Mouse (Mus musculus) midbrain, embryonic 12.5 days (tissue): ENCODE data around the gene Nedd4. TPM values are rescaled to one million over a fixed set of nuclear protein-coding genes. Genes with fewer than 3 reads are reported as not detected.

Experiments used
- ATAC-seq: fragments of 200-750 bp; cut with Nextera tagmentation; 2 replicates; pipeline ENCODE4 v1.8.0; 2017; ENCODE audit warnings: low read depth, moderate TSS enrichment, moderate library complexity; ENCODE audit not compliant: low FRiP score
- H3K27ac ChIP-seq: fragments of 300-500 bp; sonication (generic); replicated peaks from 2 replicates; pipeline ENCODE4 v1.5.1; 2016; ENCODE audit warnings: mild to moderate bottlenecking
- H3K27me3 ChIP-seq: fragments of 300-500 bp; sonication (generic); 2 replicates; pipeline ENCODE4 v1.6.1; 2016; ENCODE audit warnings: mild to moderate bottlenecking
- H3K36me3 ChIP-seq: fragments of 300-500 bp; sonication (generic); 2 replicates; pipeline ENCODE4 v1.6.1; 2016
- H3K4me1 ChIP-seq: fragments of 300-500 bp; sonication (generic); 2 replicates; pipeline ENCODE4 v1.6.1; 2016
- H3K4me2 ChIP-seq: fragments of 300-500 bp; sonication (generic); replicated peaks from 2 replicates; pipeline ENCODE4 v1.6.1; 2016; ENCODE audit warnings: mild to moderate bottlenecking, moderate library complexity
- H3K4me3 ChIP-seq: fragments of 300-500 bp; sonication (generic); 2 replicates; pipeline ENCODE4 v1.5.1; 2016; ENCODE audit warnings: mild to moderate bottlenecking
- H3K9ac ChIP-seq: fragments of 300-500 bp; sonication (generic); replicated peaks from 2 replicates; pipeline ENCODE4 v1.6.1; 2016; ENCODE audit warnings: mild to moderate bottlenecking, moderate library complexity
- H3K9me3 ChIP-seq: fragments of 300-500 bp; sonication (generic); 2 replicates; pipeline ENCODE4 v1.6.1; 2016; ENCODE audit warnings: mild to moderate bottlenecking
- WGBS: fragments of 180-500 bp; shearing (Covaris S2); methylation state at CpG from one replicate; pipeline ENCODE4 v1.1.7; 2016; 5-methylcytosine and 5-hydroxymethylcytosine counted together
- polyA plus RNA-seq: library from polyadenylated mRNA; unstranded; fragments of >200 nt; fragmentation: Nextera tagmentation; extraction: Ambion mirVana; gene quantifications from 2 replicates; pipeline ENCODE4 v1.2.1, GENCODE M21; 2016

The Nedd4 gene
- polyA plus RNA-seq, 1 experiment from 2014 or later = 737 TPM

DNA sequence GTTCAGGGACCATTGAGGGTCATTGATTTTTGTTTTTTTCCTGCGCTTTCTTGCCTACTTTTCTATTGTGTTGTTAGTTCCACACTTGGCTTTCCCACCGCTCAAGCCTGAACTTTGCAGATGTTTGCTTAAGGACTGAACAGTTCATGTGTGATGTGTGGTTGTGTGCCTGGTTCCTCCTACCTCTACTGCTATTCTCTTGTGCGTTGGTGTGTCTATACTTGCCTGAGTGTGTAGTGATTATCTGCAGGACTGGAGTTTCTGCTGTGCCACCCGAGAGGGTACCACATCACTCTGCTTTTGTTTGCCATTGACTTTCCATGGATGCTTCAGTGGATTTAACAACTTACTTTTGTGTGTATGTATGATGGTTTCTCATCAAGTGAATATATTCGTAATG is 46.5 kb downstream of the Nedd4 start:
- peaks cover 85% of the 10 kb centered on the region for H3K36me3 ChIP-seq

DNA sequence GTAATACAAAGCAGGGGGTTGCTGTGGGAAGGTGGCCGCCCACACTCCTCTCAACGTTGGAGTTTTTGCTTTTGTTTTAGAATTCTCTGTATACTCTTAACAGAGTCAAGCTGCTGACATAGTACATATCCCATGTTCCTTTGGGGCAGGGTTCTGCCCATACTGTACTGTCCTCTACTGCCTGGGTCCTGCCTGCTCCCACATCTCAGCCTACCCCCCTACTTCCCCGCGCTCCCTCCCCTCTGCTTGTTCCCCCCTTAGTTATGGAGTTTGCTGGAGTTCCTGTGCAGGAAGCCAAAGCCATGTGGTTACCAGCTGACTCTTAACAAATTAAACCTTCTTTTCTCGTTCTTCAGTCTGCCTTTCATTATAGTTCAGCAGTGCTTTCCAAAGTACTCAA is 47.9 kb downstream of the Nedd4 start:
- H3K4me1 ChIP-seq = no peaks in the 10 kb centered on the region
- no peaks in the 10 kb centered on the region for H3K27me3 ChIP-seq
- no peaks in the 10 kb centered on the region for H3K9me3 ChIP-seq
- no peak overlapping the region for H3K4me3 ChIP-seq
- peaks cover 83% of the 10 kb centered on the region for H3K36me3 ChIP-seq
- no peak overlapping the region for H3K9ac ChIP-seq
- ATAC-seq = no peak
- 81% methylated on average over 5 of the region's 5 CpGs for WGBS
- H3K27ac ChIP-seq = no peak overlapping the region
- no peak overlapping the region for H3K4me2 ChIP-seq

More for the DNA sequence above, 46.5 kb downstream of the Nedd4 start:
- no peaks in the 10 kb centered on the region for H3K4me1 ChIP-seq
- no peaks in the 10 kb centered on the region for H3K27me3 ChIP-seq
- H3K4me2 ChIP-seq = no peak overlapping the region
- no peak for ATAC-seq
- H3K9ac ChIP-seq = no peak overlapping the region
- 84% methylated on average over 5 of the region's 5 CpGs for WGBS
- no peaks in the 10 kb centered on the region for H3K9me3 ChIP-seq
- H3K27ac ChIP-seq = no peak overlapping the region
- H3K4me3 ChIP-seq = no peak overlapping the region

DNA sequence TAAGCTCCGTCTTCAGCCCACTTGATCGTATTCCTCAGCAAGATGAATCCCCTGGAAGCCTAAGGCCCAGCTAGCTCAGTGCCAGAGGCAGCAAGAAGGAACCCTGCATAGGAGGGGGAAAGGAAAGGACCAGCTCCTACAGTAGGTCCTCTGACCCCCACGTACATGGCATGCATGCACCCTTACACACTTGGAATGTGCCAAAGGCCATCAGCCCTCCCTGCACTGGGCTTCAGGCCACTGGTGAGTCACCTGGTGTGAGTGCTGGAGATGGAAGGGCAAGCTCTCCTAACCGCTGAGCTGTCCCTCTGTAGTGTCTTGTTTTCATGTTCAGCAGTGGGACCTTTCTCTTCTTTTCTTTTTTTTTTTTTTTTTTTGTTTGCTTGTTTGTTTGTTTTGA is 52.8 kb downstream of the Nedd4 start:
- Histone ChIP-seq H3K27ac (no peak overlapping the region), H3K36me3 (peaks cover 88% of the 10 kb centered on the region), H3K4me2 (no peak overlapping the region), H3K9ac (no peak overlapping the region), H3K27me3 (no peaks in the 10 kb centered on the region), H3K4me3 (no peak overlapping the region), H3K4me1 (no peaks in the 10 kb centered on the region), H3K9me3 (no peaks in the 10 kb centered on the region)
- ATAC-seq = no peak
- WGBS = 92% methylated on average over 4 of the region's 4 CpGs

DNA sequence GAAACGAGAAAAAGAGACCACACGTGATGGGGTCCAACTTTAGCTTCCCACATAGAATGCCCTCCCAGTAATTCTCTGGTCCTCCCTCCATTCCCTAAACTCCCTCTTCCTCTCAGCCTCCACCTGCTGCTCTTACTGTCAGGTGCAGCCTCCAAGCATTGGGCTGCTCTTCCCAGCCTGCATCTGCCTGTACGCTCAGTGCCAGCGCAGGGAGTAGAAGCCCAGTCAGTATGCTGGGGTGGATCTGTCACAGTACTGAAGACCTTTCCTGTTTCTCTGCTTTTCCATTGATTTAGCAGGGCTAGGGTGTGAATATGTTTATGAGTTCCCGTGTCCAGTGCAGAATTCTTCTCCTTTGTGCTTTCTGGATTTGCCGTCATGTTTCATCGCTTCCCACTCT is 54.1 kb downstream of the Nedd4 start:
- Histone ChIP-seq H3K27me3 (no peaks in the 10 kb centered on the region), H3K4me2 (no peak overlapping the region), H3K9me3 (no peaks in the 10 kb centered on the region), H3K36me3 (peaks cover 90% of the 10 kb centered on the region), H3K4me3 (no peak overlapping the region), H3K27ac (no peak overlapping the region), H3K4me1 (no peaks in the 10 kb centered on the region), H3K9ac (no peak overlapping the region)
- no peak for ATAC-seq
- 90% methylated on average over 7 of the region's 7 CpGs for WGBS

DNA sequence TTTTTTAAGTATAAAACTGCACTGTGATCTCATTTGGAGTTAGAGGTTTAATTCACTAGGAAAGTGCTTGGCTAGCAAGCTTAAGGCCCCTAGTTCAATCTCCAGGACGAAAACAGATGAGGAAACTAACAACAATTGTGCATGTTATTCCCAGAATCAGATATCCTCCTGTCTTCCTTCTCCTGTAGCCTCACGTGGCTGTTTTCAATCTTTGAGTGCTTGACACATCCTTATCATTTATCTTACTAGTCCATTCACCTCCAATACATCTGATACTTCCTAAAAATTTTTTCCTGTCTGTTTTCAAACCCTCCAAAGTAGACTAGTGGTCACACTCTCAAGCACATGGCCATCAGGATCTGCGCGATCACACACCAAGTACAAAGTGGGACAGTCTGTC is 57.0 kb downstream of the Nedd4 start:
- Histone ChIP-seq H3K4me3 (no peak overlapping the region), H3K4me1 (no peaks in the 10 kb centered on the region), H3K9me3 (no peaks in the 10 kb centered on the region), H3K27ac (no peak overlapping the region), H3K4me2 (no peak overlapping the region), H3K9ac (no peak overlapping the region), H3K27me3 (no peaks in the 10 kb centered on the region), H3K36me3 (peaks cover 93% of the 10 kb centered on the region)
- no peak for ATAC-seq
- WGBS = 92% methylated on average over 4 of the region's 4 CpGs

DNA sequence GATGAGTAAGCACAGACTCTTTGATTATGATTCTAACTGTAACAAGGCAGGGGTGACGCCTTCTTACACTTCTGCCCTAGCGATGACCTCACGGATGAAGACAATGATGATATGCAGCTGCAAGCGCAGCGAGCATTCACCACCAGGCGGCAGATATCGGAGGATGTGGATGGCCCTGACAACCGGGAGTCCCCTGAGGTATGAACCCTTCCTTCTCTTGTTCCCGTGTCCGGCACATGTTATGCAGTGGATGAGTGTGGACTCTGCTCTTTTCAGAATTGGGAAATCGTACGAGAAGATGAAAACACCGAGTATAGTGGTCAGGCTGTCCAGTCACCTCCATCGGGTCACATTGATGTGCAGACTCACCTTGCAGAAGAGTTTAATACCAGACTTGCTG is 59.1 kb downstream of the Nedd4 start:
- Histone ChIP-seq H3K4me3 (no peak overlapping the region), H3K36me3 (peaks cover 96% of the 10 kb centered on the region), H3K9ac (no peak overlapping the region), H3K4me2 (no peak overlapping the region), H3K4me1 (no peaks in the 10 kb centered on the region), H3K27me3 (no peaks in the 10 kb centered on the region), H3K27ac (no peak overlapping the region), H3K9me3 (no peaks in the 10 kb centered on the region)
- ATAC-seq = no peak
- WGBS = 94% methylated on average over 14 of the region's 14 CpGs

DNA sequence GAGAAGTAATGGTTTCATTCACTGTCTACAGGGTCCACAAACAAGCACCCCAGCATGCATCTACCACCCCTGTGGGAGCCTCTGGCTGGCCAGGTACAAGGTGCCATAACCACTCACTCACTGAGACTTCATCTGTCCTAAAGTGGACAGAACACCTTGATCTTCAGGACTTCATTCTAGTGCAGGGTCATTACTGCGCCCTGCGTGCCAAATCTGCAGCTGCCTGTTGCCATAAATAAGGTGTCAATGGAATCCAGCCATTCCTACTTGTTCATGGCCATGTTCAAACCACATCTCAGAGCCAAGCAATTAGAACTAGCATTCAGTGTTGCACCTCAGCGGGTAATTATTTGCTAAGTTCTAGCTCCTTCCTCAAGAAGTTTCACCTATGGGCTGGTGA is 60.5 kb downstream of the Nedd4 start:
- Histone ChIP-seq H3K4me1 (no peaks in the 10 kb centered on the region), H3K27me3 (no peaks in the 10 kb centered on the region), H3K27ac (no peak overlapping the region), H3K4me3 (no peak overlapping the region), H3K4me2 (no peak overlapping the region), H3K9me3 (no peaks in the 10 kb centered on the region), H3K36me3 (peaks cover 97% of the 10 kb centered on the region), H3K9ac (no peak overlapping the region)
- ATAC-seq = no peak
- 97% methylated on average over 3 of the region's 3 CpGs for WGBS

DNA sequence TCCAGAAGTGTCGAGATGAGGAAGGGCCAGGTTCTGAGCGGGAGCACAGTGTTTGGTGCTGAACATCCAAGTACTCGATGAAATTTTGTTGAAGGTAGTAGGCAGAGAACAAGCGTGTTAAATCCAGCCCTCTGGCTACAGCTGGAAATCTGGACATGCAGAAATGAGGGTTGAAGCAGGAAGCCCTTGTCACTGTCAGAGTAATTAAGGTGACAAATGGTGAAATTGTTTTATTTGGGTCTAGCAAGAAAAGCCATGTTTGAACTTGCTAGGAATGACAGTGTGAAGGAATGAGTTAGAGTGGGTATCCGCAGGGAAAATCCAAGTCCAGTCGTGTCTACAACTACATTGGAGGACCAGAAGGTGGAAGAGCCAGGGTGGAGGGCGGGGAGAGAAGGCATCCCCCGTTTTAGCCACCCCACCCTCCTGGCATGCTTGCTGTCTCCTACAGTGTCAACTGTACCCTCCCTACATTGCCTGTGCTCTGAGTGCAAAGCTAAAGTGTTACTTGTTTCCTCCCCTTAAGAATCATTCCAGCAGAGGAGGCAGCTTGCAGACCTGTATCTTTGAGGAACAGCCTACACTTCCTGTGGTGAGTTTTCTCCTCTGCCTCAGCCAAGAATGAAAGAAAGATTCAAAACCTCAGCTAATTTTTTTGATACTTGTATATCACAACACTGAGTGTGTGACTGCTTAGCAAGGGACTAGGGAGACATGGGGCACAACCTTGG is 62.5 kb downstream of the Nedd4 start:
- 89% methylated on average over 8 of the region's 8 CpGs for WGBS
- Histone ChIP-seq H3K27me3 (no peaks in the 10 kb centered on the region), H3K4me2 (no peak overlapping the region), H3K4me1 (no peaks in the 10 kb centered on the region), H3K4me3 (no peak overlapping the region), H3K9me3 (no peaks in the 10 kb centered on the region), H3K27ac (no peak overlapping the region), H3K9ac (no peak overlapping the region), H3K36me3 (peaks cover 93% of the 10 kb centered on the region)
- ATAC-seq = no peak

DNA sequence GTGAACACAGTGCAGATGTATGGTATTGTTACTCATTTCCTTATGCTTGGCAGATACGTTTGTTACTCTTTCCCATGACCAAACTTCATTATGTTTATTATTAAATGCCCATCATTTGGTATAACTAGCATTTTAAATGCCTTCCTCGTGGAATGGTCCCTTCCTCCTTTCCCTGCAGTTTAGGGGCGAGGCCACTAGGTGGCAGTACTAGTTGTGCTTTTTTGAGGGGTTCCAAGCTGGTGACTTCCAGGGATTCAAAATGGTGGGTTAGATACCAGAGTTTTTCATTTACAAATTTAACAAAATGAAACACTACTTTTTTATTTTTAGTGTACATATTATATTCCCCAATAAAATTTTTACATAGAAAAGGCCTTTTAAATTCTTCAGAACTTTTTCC is 71.8 kb downstream of the Nedd4 start:
- Histone ChIP-seq H3K4me2 (no peak overlapping the region), H3K4me1 (no peaks in the 10 kb centered on the region), H3K9ac (no peak overlapping the region), H3K27me3 (no peaks in the 10 kb centered on the region), H3K36me3 (peaks cover 86% of the 10 kb centered on the region), H3K4me3 (no peak overlapping the region), H3K27ac (no peak overlapping the region), H3K9me3 (no peaks in the 10 kb centered on the region)
- 40% methylated on average over 3 of the region's 3 CpGs for WGBS
- ATAC-seq = no peak

DNA sequence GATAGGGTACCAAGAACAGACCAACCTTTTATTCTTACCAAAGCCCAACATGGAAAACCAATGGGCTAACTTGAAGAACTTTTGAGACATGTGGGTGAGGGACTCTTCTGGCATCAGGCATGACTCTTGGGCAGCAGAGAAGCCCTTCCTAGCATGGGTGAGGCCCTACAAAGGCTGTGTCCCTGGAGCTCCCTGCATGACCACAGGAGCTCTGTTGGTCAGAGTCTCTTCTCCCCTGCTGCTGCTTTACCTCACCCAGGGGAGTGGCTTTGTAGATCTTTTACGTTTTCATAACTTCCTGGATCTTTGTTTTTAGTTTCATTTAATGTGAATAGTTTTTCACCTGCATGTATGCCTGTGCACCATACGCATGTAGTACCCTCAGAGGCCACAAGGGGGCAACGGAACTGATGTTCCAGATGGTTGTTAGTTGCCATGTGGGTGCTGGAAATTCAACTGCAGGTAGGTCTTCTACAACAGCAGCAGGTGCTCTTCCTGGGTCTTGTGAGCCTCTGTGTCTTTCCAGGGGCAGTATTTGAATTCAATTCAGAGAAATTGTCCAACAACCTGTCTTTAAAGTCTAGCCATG is 73.8 kb downstream of the Nedd4 start:
- Histone ChIP-seq H3K27me3 (no peaks in the 10 kb centered on the region), H3K4me3 (no peak overlapping the region), H3K4me1 (no peaks in the 10 kb centered on the region), H3K27ac (no peak overlapping the region), H3K36me3 (peaks cover 90% of the 10 kb centered on the region), H3K4me2 (no peak overlapping the region), H3K9ac (no peak overlapping the region), H3K9me3 (no peaks in the 10 kb centered on the region)
- no peak for ATAC-seq
- 77% methylated on average over 3 of the region's 3 CpGs for WGBS

DNA sequence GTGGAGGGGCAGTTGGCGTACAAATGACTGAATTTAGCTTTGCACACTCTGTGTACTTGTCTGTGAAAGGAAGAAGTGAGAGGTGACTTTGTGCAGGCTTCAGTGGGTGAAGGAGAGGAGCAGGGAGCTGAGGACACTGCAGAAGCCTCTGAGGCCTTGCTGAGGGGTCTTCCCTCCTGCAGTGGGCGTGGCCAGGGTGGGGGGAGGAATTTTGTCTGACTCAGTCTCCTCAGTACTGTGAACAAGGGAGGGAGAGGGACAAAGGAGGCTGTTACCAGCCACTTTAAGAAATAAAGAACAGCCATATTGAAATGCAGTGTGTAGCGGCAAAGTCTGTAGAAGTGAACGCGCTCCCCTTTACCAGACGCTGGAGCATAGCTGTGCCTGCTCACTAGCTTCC is 79.1 kb downstream of the Nedd4 start:
- Histone ChIP-seq H3K4me2 (no peak overlapping the region), H3K4me1 (no peaks in the 10 kb centered on the region), H3K9ac (no peak overlapping the region), H3K27me3 (no peaks in the 10 kb centered on the region), H3K36me3 (peaks cover 98% of the 10 kb centered on the region), H3K4me3 (no peak overlapping the region), H3K27ac (no peak overlapping the region), H3K9me3 (no peaks in the 10 kb centered on the region)
- ATAC-seq = no peak
- 88% methylated on average over 6 of the region's 6 CpGs for WGBS

DNA sequence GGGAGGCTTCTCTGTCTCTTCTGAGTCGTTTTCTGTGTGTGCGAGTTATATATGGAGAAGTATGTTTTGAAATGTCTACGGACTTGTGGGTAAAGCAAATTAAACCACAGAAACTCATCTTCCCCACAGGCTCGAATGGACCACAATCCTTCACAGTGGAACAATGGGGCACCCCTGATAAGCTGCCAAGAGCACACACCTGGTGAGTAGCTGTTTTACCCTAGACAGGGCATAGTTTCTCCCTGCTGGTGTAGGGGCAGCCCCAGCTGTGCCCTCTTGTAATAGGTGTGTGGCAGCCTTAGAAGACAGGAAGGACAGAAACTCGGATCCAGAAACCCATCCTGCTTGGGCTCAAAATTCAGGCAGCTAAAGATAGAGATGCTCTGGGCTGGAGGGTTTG is 84.1 kb downstream of the Nedd4 start:
- no peak overlapping the region for H3K9ac ChIP-seq
- no peak overlapping the region for H3K4me2 ChIP-seq
- no peak for ATAC-seq
- H3K36me3 ChIP-seq = peaks cover 79% of the 10 kb centered on the region
- H3K4me1 ChIP-seq = no peaks in the 10 kb centered on the region
- 86% methylated on average over 5 of the region's 5 CpGs for WGBS
- H3K27me3 ChIP-seq = no peaks in the 10 kb centered on the region
- H3K4me3 ChIP-seq = no peak overlapping the region
- H3K27ac ChIP-seq = no peak overlapping the region
- H3K9me3 ChIP-seq = no peaks in the 10 kb centered on the region

DNA sequence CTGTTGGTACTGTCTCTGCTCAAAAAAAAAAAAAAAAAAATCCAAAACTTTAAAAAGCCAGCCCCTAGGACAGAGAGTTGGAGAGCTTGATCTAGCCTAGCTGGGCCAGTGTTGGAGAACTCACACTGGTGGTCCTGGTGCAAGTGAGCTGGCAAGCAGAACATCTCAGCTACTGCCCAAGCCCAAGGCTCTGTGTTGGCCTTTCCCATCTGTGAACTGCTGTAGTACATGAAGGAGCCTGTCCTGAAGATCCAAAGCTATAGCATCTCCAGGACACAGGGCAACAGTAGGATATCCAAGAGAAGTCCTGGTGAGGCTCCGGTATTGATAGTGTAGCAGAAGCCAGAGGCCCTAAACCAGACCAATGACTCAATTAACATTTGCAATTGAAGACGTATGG is 88.1 kb downstream of the Nedd4 start:
- Histone ChIP-seq H3K9me3 (no peaks in the 10 kb centered on the region), H3K36me3 (peaks cover 40% of the 10 kb centered on the region), H3K27me3 (no peaks in the 10 kb centered on the region), H3K4me2 (no peak overlapping the region), H3K4me1 (peaks cover 12% of the 10 kb centered on the region; the same call in 1 of the 2 replicates), H3K4me3 (no peak overlapping the region), H3K9ac (no peak overlapping the region), H3K27ac (no peak overlapping the region)
- ATAC-seq = 0 out of 2 replicates have a peak, but pooled peaks have one; percentile 4
- 58% methylated on average over 2 of the region's 2 CpGs for WGBS
